Mouse (Mus musculus): ENCODE measurements around the gene Colq.

Gene Colq

DNA sequence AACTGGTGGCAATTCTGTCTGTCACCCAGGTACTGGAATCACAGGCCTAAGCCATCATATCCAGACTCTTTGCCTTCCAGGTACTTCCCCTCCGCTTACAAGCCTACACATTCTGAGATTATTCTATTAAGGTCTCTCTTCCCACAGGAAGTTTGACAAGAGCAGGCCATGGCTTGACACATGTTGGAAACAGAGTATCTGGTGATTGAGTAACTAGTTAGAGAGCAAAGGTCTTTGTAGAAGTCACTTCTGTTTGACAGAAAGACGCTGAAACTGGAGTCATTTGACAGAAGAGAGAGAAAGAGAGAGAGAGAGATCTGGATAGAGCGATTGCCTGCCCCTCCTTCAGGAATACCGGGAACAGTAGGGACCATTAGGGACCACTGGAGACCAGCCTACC lies 60.3 kb downstream of the Colq start:
- DNase-seq (ENCODE audit: low spot score in 2 of 2) = no peak

DNA sequence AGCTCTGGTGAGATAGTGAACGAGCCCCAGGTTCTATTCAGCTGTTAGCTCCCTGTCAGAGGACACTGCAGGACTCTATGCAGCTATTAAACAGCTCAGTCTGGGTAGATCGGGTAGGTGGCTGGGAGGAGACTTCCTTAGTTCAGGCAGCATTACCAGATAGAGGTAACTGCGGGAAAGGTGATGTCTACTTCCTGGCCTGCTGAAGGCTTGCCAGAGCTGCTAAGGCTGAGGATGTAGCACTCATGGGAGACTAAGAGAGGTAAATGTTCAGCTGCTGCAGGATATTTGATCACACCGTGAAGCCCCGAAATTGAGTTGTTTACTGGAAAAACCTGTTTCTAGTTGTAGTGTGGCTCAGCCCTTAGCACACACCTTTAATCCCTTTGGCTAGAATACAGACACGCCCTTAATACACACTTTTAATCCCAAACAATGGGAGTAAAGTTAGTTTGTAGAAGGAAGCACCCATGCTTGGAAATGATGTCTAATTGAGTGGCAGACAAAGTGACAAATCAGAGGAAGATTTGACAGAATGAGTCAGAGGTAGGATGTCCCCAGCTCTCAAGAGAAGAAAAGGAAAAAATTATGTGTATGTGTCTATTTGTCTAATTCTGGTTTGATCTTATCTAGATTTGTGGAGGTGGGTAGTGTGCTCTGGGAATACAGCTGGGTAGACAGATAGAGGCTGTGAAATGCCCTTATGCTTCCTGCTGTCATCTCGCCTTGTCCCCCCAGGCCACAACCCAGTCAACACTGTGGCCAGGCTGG lies 65.9 kb downstream of the Colq start:
- DNase-seq (ENCODE audit: low spot score in 2 of 2) = no peak

DNA sequence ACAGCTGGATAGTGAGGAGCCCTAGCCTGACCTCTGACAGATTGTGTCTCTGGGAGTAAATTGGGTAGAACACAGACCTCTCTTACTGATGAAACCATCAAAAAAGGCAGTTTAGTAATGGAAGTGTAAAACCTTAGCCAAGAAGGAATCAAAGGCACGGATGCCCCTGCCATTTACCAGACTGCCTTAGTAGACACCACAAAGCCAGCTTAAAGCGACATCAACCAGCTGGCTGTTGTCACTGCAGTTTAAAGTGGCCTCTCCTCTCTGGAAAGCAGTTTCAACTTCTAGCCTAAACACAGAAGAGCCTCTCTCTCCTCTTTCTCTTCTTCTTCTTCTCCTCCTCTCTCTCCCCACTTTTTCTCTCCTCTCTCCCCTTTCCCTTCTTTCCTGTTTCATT lies 69.8 kb downstream of the Colq start:
- no peak for DNase-seq (ENCODE audit: low spot score in 2 of 2)

DNA sequence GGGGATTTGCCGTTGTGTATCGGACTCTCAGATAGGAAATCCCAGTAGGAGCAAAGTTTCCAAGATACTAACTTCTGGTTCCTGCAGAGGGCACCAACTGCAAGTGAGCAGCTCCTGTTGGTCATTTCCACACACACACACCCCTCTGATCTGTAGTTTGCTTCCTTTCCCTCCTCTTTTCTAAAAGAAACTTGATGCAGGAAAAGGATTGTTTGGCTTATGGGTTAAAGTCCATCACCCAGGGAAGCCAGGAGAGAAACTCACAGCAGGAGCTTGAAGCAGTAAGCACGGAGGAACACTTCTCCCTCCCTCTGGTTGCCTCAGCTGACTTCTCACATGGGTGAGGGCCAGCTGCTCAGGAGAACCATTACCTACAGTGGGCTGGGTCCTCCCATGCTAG lies 72.0 kb downstream of the Colq start:
- DNase-seq (ENCODE audit: low spot score in 2 of 2) = no peak

DNA sequence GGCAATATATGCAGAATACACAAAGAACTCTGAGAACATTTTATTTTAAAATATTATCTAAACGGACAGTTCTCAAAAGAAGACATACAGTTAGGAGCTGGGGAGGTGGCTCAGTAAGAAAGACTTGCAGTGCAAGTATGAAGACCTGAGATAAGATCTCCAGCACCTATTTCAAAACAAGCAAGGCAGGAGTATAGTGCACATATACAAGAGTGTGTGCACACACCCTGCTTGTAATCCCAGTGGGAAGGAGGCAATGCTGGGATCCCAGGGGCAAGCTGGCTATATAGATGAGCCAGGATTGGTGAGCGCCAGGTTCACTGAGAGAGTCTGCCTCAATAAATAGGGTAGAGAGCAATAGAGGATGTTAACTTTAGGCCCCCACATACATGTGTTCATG lies 75.2 kb downstream of the Colq start:
- no peak for DNase-seq (ENCODE audit: low spot score in 2 of 2)

DNA sequence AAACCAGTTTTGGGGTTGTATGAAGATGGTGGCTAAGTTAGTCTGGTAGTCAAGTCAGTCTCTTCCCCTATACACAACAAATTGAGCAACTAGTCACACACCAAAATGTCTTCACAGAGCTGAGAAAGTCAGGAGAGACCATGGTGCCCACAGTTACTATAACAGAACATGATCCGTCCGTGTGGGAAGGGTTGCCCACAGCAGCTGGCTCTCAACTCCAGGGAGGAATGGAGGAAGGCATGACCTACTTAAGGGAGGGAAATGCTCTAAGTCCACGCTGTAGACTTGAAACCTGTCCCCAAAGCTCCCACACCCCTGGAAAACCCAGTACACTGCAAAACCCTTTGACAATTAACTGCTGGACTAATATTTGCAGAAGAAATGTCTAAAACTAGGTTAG lies 80.8 kb downstream of the Colq start:
- DNase-seq (ENCODE audit: low spot score in 2 of 2) = no peak

DNA sequence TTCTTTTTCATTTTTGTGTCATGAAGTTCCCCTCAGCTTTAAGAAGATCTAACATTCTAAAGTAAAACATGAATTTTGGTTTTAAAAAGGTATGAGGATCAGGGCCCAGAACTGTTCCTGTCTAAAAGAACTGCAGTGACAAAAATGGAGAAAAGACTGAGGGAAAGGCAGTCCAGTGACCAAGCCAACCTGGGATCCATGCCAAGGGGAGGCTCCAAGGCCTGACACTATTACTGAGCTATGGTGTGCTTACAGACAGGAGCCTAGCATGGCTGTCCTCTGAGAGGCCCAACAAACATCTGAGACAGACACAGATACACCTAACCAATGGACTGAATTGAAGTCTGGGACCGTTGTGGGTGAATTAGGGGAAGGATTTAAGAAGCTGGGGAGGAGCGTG lies 81.2 kb downstream of the Colq start:
- peak in 1 of 2 experiments; percentile 23 for DNase-seq (ENCODE audit: low spot score in 2 of 2)

DNA sequence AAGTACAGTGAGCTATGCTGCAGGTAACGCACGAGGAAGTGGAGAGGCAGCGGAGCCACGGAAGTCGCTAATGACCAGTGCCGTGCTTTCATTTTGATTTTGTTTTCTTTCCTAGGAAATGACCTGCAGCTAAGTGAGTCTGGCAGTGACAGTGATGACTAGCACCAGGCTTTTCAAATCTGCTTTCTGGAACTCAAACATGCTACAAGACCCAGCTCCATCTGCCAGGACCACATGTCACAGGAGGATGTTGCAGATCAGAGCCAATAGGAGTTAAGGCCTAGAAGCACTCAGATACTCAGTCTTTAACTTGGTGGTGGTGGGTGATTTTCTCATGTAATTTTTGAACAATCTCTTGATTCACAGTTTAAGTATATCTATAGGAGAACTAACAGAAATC lies 84.7 kb downstream of the Colq start:
- DNase-seq (ENCODE audit: low spot score in 2 of 2) = no peak

DNA sequence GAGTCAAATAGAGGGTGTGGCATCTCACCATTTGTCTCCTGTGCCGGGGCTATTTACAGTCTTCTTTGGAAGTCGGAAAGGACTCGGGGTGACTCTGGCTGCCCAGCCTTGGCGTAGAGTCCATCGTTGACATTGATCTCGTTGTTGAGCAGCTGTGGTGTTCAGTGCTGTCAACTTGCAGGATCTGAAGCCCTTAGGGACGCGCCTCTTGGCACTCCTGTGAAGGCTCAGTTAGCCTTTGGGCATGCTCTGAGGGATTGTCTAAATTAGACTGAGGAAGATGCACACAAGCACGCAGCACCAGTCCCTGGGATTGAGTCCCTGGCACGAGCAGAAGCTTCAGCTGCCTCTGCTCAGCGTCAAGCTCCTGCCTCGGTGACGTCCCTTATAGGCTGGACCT lies 87.7 kb downstream of the Colq start:
- DNase-seq (ENCODE audit: low spot score in 2 of 2) = peak in 1 of 2 experiments; percentile 20

DNA sequence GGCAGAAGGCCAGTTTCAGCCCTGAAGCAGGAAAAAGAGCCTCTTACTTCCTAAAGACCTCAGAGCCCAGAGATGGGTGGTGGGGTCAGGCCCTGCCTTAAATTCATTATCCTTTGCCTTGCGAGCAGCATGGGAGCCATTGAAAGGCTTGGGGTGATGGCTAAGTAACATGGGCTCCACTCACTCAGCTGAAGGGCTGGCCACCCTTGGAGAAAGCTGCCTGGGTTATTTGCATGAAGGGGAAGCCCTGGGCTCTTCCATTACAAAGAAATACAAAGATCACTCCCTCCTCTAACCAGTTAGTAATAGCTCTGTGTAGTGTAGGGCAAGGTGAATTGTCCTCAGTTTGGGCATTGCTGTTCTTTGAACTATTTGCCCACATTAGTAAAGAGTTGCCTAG lies 91.6 kb downstream of the Colq start:
- no peak for DNase-seq (ENCODE audit: low spot score in 2 of 2)

DNA sequence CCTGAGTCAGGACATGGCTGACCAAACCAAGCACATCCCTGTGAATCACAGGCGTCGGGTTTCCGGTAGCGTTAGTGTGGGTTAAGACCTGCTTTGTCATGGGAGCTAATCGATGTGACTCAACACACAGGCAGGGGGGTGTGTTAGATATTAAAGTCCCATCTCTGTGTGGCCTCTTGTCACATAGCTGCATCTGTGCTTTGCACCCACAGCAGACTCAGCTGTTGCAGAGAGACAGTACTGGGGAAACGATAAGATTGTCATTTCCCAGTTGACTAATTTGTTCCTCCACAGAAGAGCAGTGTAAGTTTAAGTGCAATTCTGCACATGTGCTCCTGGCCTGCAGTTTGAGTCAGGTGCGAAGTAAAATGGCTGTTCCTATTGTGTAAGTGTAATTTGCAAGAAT lies 94.9 kb downstream of the Colq start:
- no peak for DNase-seq (ENCODE audit: low spot score in 2 of 2)

DNA sequence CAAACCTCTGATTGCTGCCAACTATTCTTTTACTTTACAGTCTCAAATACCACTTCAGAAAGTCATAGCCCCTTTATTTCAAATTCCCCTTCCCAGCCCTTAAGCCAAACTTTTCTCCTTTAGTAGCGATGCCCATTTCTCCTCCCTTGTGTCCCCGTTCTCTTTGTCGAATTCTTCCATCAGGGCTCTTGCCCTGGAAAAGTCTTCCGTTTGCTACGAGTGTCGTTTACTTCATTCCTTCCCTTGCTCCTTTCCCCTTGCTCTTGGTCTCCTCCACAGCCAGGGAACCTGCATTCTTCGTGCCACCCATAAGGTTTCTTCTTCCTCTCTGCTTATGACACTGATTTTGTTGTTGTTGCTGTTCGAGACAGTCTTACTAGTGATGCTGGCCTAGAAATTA lies 95.6 kb downstream of the Colq start:
- DNase-seq (ENCODE audit: low spot score in 2 of 2) = no peak

DNA sequence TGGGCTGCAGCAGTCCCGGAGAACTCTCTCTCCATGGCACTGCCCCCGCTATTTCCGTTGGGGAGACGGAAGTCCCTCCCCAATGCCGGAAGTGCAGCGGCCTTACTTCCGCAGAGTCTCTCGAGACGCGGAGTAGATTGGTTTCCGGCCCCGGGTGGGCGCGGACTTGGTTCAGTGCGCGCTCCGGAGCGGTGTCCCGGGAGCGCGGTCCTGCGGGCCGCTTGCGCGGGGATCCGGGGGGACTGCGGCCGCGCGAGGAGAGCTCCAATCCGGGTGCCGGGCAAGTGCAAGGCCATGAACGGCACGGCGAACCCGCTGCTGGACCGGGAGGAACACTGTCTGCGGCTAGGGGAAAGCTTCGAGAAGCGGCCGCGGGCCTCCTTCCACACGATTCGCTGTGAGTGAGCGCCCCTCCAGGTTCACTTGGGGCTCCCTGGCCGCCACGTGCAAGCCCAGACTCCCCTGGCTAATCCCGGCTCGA lies 96.1 kb downstream of the Colq start, which contains the start of gene Mettl6:
Gene Mettl6, minus strand, starts transcription at position 66 of the 481 bp plus-strand sequence.
- peak; percentile 91 to 92 for DNase-seq (ENCODE audit: low spot score in 2 of 2)

DNA sequence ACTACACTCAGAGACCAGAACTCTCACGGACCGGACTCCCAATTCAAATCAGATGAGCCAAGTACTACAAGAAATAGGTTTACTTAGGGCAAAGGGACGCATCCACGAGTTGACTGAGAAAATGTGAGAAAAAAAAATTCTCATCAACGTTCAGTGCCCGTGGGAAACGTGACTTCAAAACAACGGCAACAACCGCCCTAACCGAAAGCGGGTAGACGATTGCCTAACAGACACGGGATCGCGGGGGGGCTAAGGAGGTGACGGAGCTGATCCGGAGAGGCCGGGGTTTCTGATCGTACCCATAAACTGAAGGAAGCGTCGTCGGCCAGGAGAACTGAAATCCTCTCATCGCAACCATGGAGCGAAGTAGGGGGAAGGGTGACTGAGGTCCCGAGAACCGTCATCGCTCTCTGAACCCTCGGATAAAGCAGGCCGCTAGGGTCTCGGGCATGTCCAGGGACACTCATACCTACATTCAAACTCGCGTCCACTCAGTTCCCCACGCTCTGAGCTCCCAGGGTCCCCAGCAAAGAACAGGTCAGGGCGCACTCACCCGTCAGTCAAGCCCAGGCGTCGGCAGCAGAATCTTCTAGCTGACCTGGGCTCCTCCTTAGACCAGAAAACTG lies 96.7 kb downstream of the Colq start, which contains the start of gene Eaf1:
Gene Eaf1, plus strand, starts transcription at position 51 of the 626 bp plus-strand sequence.
- DNase-seq (ENCODE audit: low spot score in 2 of 2) = no peak

DNA sequence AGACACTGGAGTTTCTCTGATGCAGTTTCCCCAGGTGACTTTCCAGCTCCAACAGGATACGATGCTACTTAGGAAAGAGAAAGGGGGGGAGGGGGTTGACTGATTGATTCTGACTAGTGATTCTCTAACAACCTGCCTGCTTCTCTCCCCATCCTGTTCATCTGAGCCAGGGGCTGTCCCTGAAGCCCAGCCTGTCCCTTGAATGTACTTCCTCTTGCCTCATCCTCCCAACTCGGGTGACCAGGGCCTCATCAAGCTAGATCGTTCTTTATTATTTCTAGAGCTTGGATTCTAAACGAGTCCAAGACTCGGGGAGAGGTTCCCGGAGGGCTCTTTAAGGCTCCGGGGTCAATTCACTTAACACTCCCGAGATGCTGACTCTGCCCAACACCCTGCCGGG lies 97.2 kb downstream of the Colq start:
- no peak for DNase-seq (ENCODE audit: low spot score in 2 of 2)

DNA sequence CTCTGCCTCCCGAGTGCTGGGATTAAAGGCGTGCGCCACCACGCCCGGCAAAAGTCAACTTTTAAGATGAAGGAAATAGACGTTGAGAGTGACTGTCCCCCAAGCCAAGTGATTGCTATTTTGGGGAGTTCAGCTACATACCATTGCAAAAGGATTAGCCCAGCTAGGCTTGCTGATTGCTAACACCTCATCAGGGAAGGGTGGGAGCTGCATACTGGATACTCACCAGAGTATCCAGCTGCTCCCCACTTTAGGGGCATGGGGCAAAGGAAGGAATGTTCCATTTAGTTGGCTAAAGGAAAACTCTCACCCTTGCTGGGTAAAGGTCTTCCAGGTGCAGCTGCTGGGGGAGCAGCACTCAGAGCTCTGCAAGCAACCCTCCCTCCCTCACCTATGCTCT lies 103.1 kb downstream of the Colq start:
- DNase-seq (ENCODE audit: low spot score in 2 of 2) = no peak

DNA sequence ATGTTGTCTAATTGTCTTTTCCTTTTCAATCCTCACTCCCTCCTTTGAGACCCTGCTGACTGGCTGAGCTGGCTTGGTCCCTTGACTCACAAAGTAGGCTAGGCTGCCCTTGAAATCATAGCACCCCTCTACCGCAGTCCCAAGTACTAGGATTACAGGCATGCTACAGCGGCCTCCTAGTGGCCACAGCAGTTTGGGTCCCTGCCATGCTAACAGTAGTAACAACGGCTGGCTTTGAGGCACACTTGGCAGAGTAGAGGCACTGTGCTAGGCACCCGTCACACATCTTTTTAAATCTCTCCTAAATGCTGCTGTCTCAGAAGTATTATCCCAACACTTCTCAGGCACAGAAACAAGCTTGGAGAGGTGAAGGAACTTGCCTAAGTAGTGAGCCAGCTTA lies 104.7 kb downstream of the Colq start:
- DNase-seq (ENCODE audit: low spot score in 2 of 2) = no peak

DNA sequence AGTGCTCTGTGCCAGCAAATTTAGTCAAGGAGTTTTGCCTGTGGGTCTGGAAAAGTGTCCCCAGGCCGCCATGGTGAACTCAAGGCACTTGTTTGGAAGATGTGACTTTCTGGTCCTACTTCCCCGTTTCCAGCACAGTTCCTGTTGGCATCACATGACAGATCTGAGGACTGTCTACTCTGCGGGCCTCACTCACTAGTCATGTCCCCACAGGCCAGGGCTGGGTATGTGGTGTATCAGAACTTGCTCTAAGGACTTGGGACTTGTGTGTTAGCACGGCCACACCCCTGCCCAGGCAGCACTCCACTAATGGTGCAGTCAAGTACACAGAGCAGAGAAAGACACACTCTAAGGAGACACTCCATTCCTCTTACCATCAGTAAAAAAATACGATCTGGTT lies 108.7 kb downstream of the Colq start:
- no peak for DNase-seq (ENCODE audit: low spot score in 2 of 2)

DNA sequence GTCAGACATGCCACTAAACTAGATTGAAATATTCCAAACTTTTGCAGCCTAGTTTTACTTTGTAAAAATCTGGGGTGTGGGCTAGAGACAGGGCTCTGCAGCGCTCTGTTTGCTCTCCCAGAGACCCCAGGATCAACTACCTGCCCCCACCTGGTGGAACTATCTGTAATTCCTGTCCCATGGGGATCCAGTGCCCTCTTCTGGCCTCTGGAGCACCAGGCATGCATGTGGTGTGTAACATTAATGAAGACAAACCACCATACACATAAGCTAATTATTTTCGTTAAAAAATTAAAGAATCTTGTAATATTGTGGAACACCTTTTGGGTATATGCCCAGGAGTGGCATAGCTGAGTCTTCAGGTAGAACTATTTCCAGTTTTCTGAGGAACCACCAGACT lies 117.8 kb downstream of the Colq start:
- no peak for DNase-seq (ENCODE audit: low spot score in 2 of 2)

Data from heart, adult 9 months (tissue).